Mouse (Mus musculus) CH12.LX (cell line): ENCODE measurements around the gene Gm13090.

ENCODE experiments used
- BHLHE40 ChIP-seq: IDR thresholded peaks from 2 replicates; pipeline ENCODE4 v1.6.1; 2011; ENCODE audit warnings: mild to moderate bottlenecking, low read depth, low read length, improper control_type of control experiment
- CTCF ChIP-seq, 2 experiments: IDR thresholded peaks in 1 of 2; conservative IDR thresholded peaks in 1 of 2; 2 replicates each; pipeline ENCODE4 v1.5.1; 2011 to 2012; ENCODE audit warnings: low read depth in 2 of 2, low read length in 2 of 2, improper control_type of control experiment in 1 of 2, inconsistent platforms in 1 of 2, mild to moderate bottlenecking in 1 of 2, moderate library complexity in 1 of 2
- E2F4 ChIP-seq: IDR thresholded peaks from 2 replicates; pipeline ENCODE4 v1.6.1; 2011; ENCODE audit warnings: low read depth, low read length, improper control_type of control experiment; ENCODE audit not compliant: insufficient replicate concordance
- JUND ChIP-seq: conservative IDR thresholded peaks from 2 replicates; pipeline ENCODE4 v1.6.1; 2011; ENCODE audit warnings: low read depth, low read length, improper control_type of control experiment
- MAFK ChIP-seq: IDR thresholded peaks from 2 replicates; pipeline ENCODE4 v1.6.1; 2011; ENCODE audit warnings: low read length, improper control_type of control experiment; ENCODE audit not compliant: insufficient replicate concordance
- POLR2A ChIP-seq: IDR thresholded peaks from 2 replicates; pipeline ENCODE4 v1.6.1; 2011; ENCODE audit warnings: low read depth, mild to moderate bottlenecking, improper control_type of control experiment, low read length
- RAD21 ChIP-seq: IDR thresholded peaks from 2 replicates; pipeline ENCODE4 v1.6.1; 2011; ENCODE audit warnings: low read depth, mild to moderate bottlenecking, low read length, improper control_type of control experiment, moderate library complexity
- ZKSCAN1 ChIP-seq: IDR thresholded peaks from 2 replicates; pipeline ENCODE4 v1.6.1; 2012; ENCODE audit warnings: low read depth, inconsistent platforms, low read length, improper control_type of control experiment, borderline replicate concordance

DNA sequence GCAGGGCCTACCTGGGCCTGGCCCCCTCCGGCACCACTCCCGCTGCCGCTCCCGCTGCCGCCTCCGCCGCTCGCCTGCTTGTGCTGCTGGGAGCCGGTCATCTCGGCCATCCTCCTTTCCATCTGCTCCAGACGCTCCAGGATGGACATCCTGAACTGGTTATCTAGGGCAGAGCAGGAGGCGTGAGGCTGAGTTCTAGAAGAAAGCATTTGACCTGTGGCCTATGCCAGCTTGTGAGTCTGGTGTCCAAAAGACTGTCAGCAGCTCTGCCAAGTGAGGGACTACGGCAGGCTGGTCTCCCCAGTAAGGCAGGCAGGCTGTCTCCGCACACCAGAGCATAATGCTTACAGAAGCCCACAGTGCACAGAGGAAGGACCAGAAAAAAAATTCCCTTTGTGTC is 551 bp upstream of the Gm13090 start:
- no peak for TF ChIP-seq POLR2A
- no peak for TF ChIP-seq JUND
- TF ChIP-seq ZKSCAN1 = no peak
- no peak for TF ChIP-seq RAD21
- no peak for TF ChIP-seq CTCF (conservative IDR thresholded peaks at IDR 0.05 in 1 of 2, IDR thresholded peaks at IDR 0.05 in 1 of 2; ENCODE audit: low read depth in 2 of 2, low read length in 2 of 2)
- TF ChIP-seq E2F4 = no peak
- no peak for TF ChIP-seq MAFK
- no peak for TF ChIP-seq BHLHE40
